Mouse (Mus musculus): ENCODE data around the gene Pear1. TPM values are rescaled to one million over a fixed set of nuclear protein-coding genes. Genes with fewer than 3 reads are reported as not detected.

Gene Pear1
- polyA plus RNA-seq, 2 experiments from 2014 or later = 57.3 to 93.7 TPM

GRCm38 (mm10) chr3:87726191-87726590, 97.9 kb downstream of the Pear1 start:
- ATAC-seq = no peak

GRCm38 (mm10) chr3:87725396-87726160, 98.5 kb downstream of the Pear1 start:
- no peak for ATAC-seq

GRCm38 (mm10) chr3:87724556-87724955, 99.5 kb downstream of the Pear1 start:
- ATAC-seq = no peak

- no peak for ATAC-seq
Observed at GRCm38 (mm10) chr3:87718525-87718924, 105.6 kb downstream of the Pear1 start.

Other genes starting within 250 kb of the Pear1 start
- gene Arhgef11, start 206.7 kb downstream of the Pear1 start, polyA plus RNA-seq (2017; shearing (Covaris generic)) = 1 to 10 TPM; 3.4 to 4.0 TPM
- gene Lrrc71, start 75.7 kb downstream of the Pear1 start, polyA plus RNA-seq (2017; shearing (Covaris generic)) = 1 to 10 TPM; 1.3 to 1.8 TPM
- gene Ntrk1, start 29.1 kb downstream of the Pear1 start, polyA plus RNA-seq (2017; shearing (Covaris generic)) = not detected
- 1 to 10 TPM in 1 of 2 experiments, under 1 TPM in 1; 0.17 to 1.6 TPM for gene Insrr, start 27.4 kb downstream of the Pear1 start, polyA plus RNA-seq (2017; shearing (Covaris generic))
- 100 to 1,000 TPM; 213 to 324 TPM for gene Sh2d2a, start 22.4 kb upstream of the Pear1 start, polyA plus RNA-seq (2017; shearing (Covaris generic))
- gene Prcc, start 61.3 kb upstream of the Pear1 start, polyA plus RNA-seq (2017; shearing (Covaris generic)) = 1 to 10 TPM; 3.8 to 6.0 TPM
- gene Hdgf, start 82.0 kb upstream of the Pear1 start, polyA plus RNA-seq (2017; shearing (Covaris generic)) = 10 to 100 TPM; 36.0 to 43.7 TPM
- 100 to 1,000 TPM; 169 TPM for gene Mrpl24, start 95.2 kb upstream of the Pear1 start, polyA plus RNA-seq (2017; shearing (Covaris generic))
- gene Isg20l2, start 106.0 kb upstream of the Pear1 start, polyA plus RNA-seq (2017; shearing (Covaris generic)) = 10 to 100 TPM in 1 of 2 experiments, 1 to 10 TPM in 1; 8.5 to 15.1 TPM
- gene Rrnad1, start 106.4 kb upstream of the Pear1 start, polyA plus RNA-seq (2017; shearing (Covaris generic)) = 10 to 100 TPM; 24.4 to 28.2 TPM
- not detected for gene Crabp2, start 124.4 kb upstream of the Pear1 start, polyA plus RNA-seq (2017; shearing (Covaris generic))
- gene Nes, start 146.8 kb upstream of the Pear1 start, polyA plus RNA-seq (2017; shearing (Covaris generic)) = not detected
- gene Bcan, start 175.9 kb upstream of the Pear1 start, polyA plus RNA-seq (2017; shearing (Covaris generic)) = not detected
- gene Hapln2, start 203.3 kb upstream of the Pear1 start, polyA plus RNA-seq (2017; shearing (Covaris generic)) = under 1 TPM in 1 of 2 experiments, not detected in 1; 0.17 TPM
- gene Gpatch4, start 218.8 kb upstream of the Pear1 start, polyA plus RNA-seq (2017; shearing (Covaris generic)) = 10 to 100 TPM; 33.8 to 36.0 TPM
- 10 to 100 TPM; 67.4 to 72.4 TPM for gene Naxe, start 234.2 kb upstream of the Pear1 start, polyA plus RNA-seq (2017; shearing (Covaris generic))

All from CD4-positive, CD25-positive, alpha-beta regulatory T cell, adult 4 months (primary cell).